Mouse (Mus musculus) small intestine, adult 2 months (tissue): ENCODE data around the gene C6. TPM values are rescaled to one million over a fixed set of nuclear protein-coding genes. Genes with fewer than 3 reads are reported as not detected.

Source experiments
- H3K27ac ChIP-seq: fragments of 200-500 bp; 2 replicates; pipeline ENCODE4 v1.5.1; 2012; ENCODE audit warnings: low read depth, low read length, control low read depth, inconsistent platforms; ENCODE audit not compliant: insufficient read depth
- H3K27me3 ChIP-seq: fragments of 200-500 bp; 2 replicates; pipeline ENCODE4 v1.6.1; 2012; ENCODE audit warnings: mild to moderate bottlenecking, moderate library complexity, low read length, inconsistent platforms; ENCODE audit not compliant: control insufficient read depth, insufficient read depth
- H3K36me3 ChIP-seq: fragments of 200-500 bp; 2 replicates; pipeline ENCODE4 v1.6.1; 2012; ENCODE audit warnings: mild to moderate bottlenecking, low read length, control low read depth, inconsistent platforms; ENCODE audit not compliant: control insufficient read depth, insufficient read depth
- H3K4me1 ChIP-seq: fragments of 200-500 bp; 2 replicates; pipeline ENCODE4 v1.6.1; 2012; ENCODE audit warnings: low read length, inconsistent platforms, mixed read lengths; ENCODE audit not compliant: control insufficient read depth, insufficient read depth, insufficient read length
- H3K4me3 ChIP-seq: fragments of 200-500 bp; 2 replicates; pipeline ENCODE4 v1.5.1; 2012; ENCODE audit warnings: low read depth, mild to moderate bottlenecking, control low read depth, inconsistent platforms, low read length, moderate library complexity
- CTCF ChIP-seq: fragments of 200-500 bp; IDR thresholded peaks from 2 replicates; pipeline ENCODE4 v1.5.1; 2012; ENCODE audit warnings: low read depth, mild to moderate bottlenecking, control low read depth, inconsistent platforms, low read length, moderate library complexity, mixed read lengths; ENCODE audit not compliant: insufficient replicate concordance, insufficient read length; ENCODE audit errors: extremely low read depth
- POLR2A ChIP-seq: fragments of 200-500 bp; IDR thresholded peaks from 2 replicates; pipeline ENCODE4 v1.6.1; 2012; ENCODE audit warnings: low read depth, mild to moderate bottlenecking, control low read depth, inconsistent platforms, low read length, moderate library complexity
- WGBS: fragments of 180-500 bp; shearing (Covaris S2); methylation state at CpG from one replicate; pipeline ENCODE4 v1.1.7; 2018; 5-methylcytosine and 5-hydroxymethylcytosine counted together
- polyA plus RNA-seq: library from polyadenylated mRNA; depleted of rRNA; stranded (reverse); fragments of >200 nt; gene quantifications from 2 replicates; pipeline ENCODE4 v1.2.3, GENCODE M21; 2012; rRNA removed

The C6 gene
- polyA plus RNA-seq: 0.95 and 1.3 TPM in 2 replicates

DNA sequence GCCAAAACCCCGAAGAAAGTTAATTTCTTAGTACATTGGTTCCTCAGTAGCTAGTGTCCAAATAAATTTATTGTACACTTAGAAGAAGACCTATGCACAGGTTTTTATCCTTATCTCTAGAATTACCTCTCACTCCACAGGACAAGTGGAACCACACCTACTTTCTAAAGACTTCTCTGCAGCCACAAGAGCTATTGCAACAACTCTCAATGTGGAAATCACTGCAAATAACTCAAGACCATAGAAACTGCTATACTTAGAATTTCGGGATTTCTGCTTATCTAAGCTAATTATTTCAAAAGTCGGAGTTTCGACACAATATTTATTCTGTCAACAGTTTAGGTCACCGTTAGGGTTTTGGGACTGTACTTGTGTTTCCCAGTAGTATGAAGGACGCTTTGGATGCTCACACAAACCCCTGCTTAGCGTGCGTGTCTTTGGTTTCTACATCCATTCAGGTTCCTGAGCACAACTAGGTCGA, at the start of gene C6:
Gene C6, plus strand, starts transcription at position 346 of the 481 bp plus-strand sequence.
- no peaks in the 10 kb centered on the region for H3K36me3 ChIP-seq
- 70% methylated on average over 9 of the region's 9 CpGs for WGBS
- no peak for TF ChIP-seq CTCF
- TF ChIP-seq POLR2A: no peak
- no peak within 1 kb of the TSS for H3K4me3 ChIP-seq
- no peaks in the 10 kb centered on the region for H3K27me3 ChIP-seq
- no peaks in the 10 kb centered on the region for H3K4me1 ChIP-seq
- 0 out of 2 replicates have a peak within 1 kb of the TSS, but pooled peaks have one; percentile 34 for H3K27ac ChIP-seq

DNA sequence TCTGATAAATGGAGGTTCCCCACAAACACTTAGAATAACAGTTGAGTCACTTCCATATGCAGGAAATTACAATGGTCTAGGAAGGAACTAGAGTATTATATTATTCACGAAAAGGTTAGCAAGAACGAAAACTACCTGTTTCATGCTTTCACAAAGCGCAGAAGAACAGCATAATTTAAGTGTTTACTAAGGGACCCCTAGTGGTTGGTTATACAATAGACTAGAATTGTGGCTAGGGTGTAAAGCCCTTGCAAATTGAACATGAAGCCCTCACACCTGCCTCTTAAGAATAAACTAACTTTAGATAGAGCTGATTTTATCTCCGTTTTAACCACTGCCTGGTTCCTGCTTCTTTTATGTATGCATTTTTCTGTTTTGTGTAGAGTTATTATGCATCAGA, 29.4 kb upstream of the C6 start:
- Histone ChIP-seq H3K27me3 (no peaks in the 10 kb centered on the region), H3K36me3 (no peaks in the 10 kb centered on the region), H3K4me3 (no peak overlapping the region), H3K27ac (no peak overlapping the region), H3K4me1 (no peaks in the 10 kb centered on the region)
- TF ChIP-seq CTCF: no peak
- no peak for TF ChIP-seq POLR2A
- 83% methylated on average over 4 of the region's 4 CpGs for WGBS

DNA sequence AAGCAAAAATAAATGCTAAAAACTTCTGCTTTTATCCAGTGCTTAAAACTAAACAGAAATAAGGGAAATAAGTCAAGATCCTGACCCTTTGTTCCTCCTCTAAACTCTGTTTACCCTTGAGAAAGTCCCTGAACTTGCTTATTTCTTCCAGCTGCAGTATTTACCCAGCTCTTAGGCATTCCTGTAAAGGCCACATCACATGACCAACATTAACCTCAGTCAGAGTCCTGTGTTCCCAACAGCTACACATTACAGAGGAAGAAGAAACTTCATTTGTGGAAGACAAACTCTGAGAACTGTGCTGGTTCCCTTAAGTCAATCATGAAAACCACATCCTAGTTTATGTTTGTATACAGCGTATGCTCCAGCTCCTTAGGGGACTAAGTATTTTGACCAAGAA, 7.2 kb downstream of the C6 start:
- Histone ChIP-seq H3K4me3 (no peak overlapping the region), H3K36me3 (no peaks in the 10 kb centered on the region), H3K27me3 (no peaks in the 10 kb centered on the region), H3K4me1 (no peaks in the 10 kb centered on the region), H3K27ac (no peak overlapping the region)
- 71% methylated on average over 1 of the region's 1 CpGs for WGBS
- TF ChIP-seq CTCF (no peak), POLR2A (no peak)

DNA sequence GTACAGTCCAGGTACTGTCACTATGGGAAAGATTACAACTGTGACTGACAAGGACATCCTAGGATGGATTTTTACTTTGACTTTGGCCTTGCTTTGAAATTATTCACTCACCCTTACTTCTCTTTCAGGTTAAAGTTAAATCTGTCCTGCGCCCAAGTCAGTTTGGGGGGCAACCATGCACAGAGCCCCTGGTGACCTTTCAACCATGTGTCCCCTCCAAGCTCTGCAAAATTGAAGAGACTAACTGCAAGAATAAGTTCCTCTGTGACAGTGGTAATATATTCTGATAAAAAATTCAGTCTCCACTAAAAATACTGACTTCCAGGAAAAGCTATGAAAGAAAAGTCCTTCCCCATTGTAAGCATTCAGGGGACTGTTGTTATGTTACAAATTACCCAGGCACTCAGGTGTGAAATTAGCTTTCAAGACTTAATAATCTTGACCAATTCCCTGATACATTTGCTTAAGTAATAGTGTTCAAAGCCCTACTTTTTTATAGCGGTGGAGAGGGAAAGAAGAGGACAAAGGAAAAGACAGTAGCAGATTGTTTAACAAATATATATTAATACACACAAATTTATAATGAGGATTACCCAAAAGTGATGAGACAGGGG, 8.1 kb downstream of the C6 start:
- Histone ChIP-seq H3K4me1 (no peaks in the 10 kb centered on the region), H3K4me3 (no peak overlapping the region), H3K27me3 (no peaks in the 10 kb centered on the region), H3K27ac (no peak overlapping the region), H3K36me3 (no peaks in the 10 kb centered on the region)
- TF ChIP-seq CTCF (no peak), POLR2A (no peak)
- WGBS: 89% methylated on average over 2 of the region's 2 CpGs

DNA sequence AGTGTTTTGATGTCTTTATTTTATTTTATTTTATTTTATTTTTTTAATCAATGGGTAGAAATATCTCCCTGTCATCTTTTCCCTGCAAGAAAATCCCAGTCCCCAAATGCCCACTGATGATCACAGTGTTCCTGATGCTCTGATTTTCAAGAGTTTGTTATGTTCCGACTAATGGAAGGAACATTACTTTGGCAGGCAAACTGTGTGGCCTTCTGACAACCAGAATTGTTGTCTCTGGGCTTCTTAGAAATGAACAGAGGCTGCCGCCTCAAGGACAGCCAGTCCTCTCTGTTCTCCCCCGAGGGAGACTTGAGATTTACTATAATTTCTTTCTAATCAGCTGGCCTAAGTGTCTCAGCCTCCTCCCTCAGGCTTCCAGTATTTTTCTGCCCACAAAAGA, 20.7 kb downstream of the C6 start:
- Histone ChIP-seq H3K36me3 (no peaks in the 10 kb centered on the region), H3K4me1 (no peaks in the 10 kb centered on the region), H3K27ac (no peak overlapping the region), H3K27me3 (no peaks in the 10 kb centered on the region), H3K4me3 (no peak overlapping the region)
- WGBS: 84% methylated on average over 3 of the region's 3 CpGs
- no peak for TF ChIP-seq CTCF
- no peak for TF ChIP-seq POLR2A

DNA sequence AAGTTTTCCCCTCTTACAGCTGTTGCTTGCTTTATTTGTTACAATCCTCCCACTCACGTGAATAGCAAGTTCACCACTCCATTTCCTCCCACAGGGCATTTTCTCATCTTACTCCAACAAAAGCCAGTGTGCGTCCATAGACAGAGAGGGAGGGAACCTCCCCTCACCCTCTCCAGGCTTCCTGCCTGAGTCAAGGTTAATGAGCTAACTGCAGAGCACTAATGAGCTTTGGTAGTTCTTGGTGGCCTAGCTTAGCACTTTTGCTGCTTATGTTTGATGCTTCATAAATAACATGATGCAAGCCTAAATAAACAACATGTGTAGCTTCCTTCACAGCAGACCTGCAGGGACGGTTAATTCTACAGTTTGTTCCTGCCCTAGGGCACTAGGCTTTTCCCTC, 63.4 kb downstream of the C6 start:
- H3K4me3 ChIP-seq: no peak overlapping the region
- H3K27ac ChIP-seq: no peak overlapping the region
- no peak for TF ChIP-seq CTCF
- TF ChIP-seq POLR2A: no peak
- no peaks in the 10 kb centered on the region for H3K36me3 ChIP-seq
- no peaks in the 10 kb centered on the region for H3K4me1 ChIP-seq
- WGBS: 49% methylated on average over 3 of the region's 3 CpGs
- no peaks in the 10 kb centered on the region for H3K27me3 ChIP-seq

DNA sequence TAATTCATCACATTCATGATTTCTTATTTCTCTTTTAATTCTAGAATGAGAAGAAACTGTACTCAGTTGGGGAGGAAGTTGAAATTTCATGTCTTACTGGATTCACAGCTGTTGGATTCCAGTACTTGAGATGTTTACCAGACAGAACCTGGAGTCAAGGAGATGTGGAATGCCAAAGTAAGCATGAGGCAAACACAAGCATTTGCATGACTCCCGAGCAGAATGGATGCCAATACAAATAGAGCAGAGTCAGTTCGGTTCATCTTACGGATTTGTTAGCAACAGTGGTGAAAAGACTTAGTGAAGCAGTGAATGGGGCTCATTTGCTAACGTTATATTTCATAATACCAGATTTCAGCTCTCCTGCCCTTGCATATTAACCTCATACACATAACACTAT, 69.9 kb downstream of the C6 start:
- WGBS: 52% methylated on average over 4 of the region's 4 CpGs
- Histone ChIP-seq H3K36me3 (no peaks in the 10 kb centered on the region), H3K4me1 (no peaks in the 10 kb centered on the region), H3K27ac (no peak overlapping the region), H3K4me3 (no peak overlapping the region), H3K27me3 (no peaks in the 10 kb centered on the region)
- TF ChIP-seq CTCF (no peak), POLR2A (no peak)

DNA sequence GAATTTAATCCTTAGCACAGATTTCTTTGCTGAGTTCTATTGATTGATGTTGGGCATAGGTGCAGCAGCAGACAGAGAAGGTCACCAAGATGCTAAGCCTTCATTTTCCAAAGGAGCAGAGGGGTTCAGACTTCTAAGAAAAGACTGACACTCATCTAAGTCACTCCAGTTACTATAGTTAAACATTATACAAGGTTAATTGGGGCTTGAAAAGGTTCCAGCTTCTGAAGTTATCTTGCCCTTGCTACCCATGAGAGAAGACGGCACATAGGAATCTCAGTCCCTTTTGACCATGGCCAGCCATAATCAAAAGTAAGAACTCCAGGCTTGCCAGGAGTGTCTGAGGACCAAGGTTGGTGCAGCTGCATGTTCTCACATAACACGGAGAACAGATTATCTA, 77.3 kb downstream of the C6 start:
- 57% methylated on average over 2 of the region's 2 CpGs for WGBS
- H3K4me3 ChIP-seq: no peak overlapping the region
- TF ChIP-seq CTCF (no peak), POLR2A (no peak)
- no peaks in the 10 kb centered on the region for H3K4me1 ChIP-seq
- no peaks in the 10 kb centered on the region for H3K27me3 ChIP-seq
- no peak overlapping the region for H3K27ac ChIP-seq
- no peaks in the 10 kb centered on the region for H3K36me3 ChIP-seq
